Mouse (Mus musculus) megakaryocyte, adult 5-6 weeks (primary cell): ENCODE data around the gene Gm37240. TPM values are rescaled to one million over a fixed set of nuclear protein-coding genes. Genes with fewer than 3 reads are reported as not detected.
"Not testable (repeated sequence)": the region's sequence is repeated elsewhere in the genome, so short reads cannot be mapped to it uniquely, and the experiment has no call there.

Experiments used
- ATAC-seq: 2 replicates; pipeline ENCODE4 v1.8.0; 2016; ENCODE audit warnings: mild to moderate bottlenecking, inconsistent platforms; ENCODE audit not compliant: poor library complexity, severe bottlenecking
- total RNA-seq, 2 experiments: library from RNA; stranded (forward) in 1 of 2; stranded (reverse) in 1 of 2; fragments of 153-499, 151-499 nt in 1 of 2; fragments of 221-1000, 200-1000 nt in 1 of 2; gene quantifications; 2 replicates each; pipeline versions ENCODE4 v1.2.3 to v1.2.4; 2015 to 2017

The Gm37240 gene
- total RNA-seq, 2 experiments from 2014 or later: 0.07 to 0.15 TPM

DNA sequence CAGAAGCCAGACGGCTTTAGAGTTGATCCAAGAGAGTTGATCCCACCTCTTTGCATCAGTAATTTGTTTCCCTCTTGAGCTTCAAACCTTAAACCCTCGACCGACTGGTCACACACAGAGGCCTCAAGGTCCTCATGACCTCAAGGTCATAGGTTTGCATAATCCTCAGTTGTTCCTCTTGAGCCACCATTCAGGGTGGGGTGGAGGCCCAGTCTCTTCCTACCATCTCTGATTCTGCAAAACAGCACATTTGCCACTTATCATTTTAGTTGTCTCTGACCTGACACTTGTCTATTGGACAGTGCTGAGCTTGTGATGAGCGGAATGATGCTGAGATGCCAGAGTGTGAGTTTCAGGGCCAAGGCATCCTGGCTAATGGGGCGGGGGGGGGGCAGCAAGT, 1211.6 kb downstream of the Gm37240 start:
- peak; percentile 72 for ATAC-seq

DNA sequence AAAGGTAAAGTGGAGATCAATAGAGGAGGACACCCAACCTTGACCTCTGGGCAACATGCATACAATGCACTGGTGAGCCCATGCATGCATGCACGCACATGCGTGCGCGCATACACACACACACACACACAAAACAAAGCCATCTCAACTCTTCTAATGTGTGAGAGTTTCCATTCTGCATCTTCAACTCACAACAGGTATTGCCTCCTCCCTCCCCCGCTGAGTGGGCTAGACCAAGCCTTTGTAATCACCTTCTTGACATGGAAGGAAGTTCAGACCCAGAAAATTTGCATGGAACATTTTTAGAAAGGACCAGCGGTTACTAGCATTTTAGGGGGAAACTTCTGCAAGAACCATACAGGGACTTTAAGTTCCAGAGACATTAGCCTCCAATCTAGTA, 1213.8 kb downstream of the Gm37240 start:
- no peak for ATAC-seq

DNA sequence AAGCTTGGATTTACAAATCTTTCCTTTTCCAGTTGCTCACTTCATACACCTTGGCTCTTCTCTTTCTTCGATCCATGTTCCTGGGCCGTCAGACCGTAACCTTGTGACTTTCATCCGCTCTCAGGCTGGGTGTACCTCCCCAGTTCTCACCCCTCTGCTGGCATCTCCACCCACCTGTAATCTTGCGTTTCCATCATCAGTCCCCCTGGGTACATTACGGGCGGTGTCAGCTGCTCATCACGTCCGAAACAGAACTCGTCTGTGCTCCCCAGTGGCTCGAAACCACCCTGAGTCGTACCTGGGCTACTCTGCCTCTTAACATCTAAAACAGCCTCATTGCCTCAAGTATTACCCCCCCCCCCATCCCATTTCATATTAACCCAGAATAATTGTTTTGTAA, 1215.2 kb downstream of the Gm37240 start:
- no peak for ATAC-seq

DNA sequence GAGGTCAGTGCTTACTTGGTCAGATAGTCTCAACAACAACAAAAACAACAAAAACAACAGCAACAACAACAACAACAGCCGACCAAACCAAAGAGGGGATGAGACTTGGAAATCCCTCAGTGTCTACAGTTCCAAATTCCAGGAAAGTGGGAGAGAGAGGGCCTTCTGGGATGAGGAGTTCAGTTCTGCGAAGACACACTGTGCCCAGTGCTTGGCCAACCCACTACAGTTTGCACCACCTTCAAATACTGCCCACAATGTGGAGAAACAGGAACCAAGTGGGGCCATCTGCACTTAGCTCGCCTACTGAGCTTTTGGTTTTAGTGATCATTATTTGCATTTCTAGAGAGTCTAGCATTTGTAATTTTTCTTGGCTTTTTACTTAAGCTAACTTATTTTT, 1218.4 kb downstream of the Gm37240 start:
- ATAC-seq: peak; percentile 68

DNA sequence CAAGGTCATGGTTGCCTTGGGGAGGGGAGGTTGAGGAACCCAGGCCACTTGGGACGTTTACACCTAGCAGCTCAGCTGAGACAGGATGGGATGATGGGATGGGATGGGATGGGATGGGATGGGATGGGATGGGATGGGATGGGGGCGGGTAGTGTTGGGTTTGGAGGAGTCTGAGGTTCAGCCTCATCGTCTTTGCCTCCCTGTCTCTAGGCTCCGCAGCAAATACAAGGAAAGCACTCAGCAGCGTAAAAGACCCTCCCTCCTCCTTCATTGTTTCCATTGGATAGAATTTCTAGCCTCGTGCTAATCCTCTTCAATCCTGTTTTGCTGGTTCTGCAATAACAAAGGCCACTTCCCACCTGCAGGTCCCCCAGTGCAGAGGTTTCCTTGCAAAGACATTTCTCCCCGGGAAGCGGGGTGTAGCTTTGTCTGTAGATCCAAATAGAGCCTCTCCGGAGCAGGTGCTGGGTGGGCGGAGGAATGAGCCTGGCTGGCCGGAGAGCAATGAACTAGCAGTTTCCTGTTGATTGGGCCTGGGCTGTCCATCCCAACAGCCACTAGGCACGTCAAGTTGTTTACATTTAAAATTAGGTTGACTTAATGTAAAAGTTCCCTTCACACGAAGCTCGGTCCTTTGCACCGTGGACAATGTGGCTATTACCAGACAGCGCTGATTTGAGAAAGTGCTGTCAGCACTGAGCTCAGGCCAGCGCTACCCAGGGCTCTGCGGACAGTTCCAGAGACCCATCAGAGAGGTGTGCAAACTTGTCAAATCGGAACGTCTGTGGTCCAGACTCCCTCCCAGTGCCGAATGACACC, 1221.9 kb downstream of the Gm37240 start:
- ATAC-seq: peak; percentile 19

DNA sequence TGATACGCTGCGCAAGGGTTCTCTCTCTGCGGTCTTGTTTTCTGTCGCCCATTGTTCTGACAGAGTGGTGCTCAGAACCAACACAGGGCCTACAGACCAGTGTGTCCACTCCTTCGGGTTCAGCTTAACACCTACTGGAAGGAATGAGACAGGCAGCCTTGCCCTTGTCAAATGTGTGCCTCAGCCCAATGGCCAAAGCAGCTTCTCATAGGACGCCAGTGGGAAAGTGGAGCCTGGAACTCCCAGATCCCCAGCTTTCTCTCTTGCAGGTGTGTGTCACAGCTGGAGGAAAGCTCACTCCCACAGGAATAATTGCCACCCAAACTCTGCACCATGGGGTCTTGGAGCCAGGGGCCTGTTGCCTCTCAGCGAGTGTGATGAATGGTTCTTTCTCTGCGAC, 1222.6 kb downstream of the Gm37240 start:
- ATAC-seq: no peak

DNA sequence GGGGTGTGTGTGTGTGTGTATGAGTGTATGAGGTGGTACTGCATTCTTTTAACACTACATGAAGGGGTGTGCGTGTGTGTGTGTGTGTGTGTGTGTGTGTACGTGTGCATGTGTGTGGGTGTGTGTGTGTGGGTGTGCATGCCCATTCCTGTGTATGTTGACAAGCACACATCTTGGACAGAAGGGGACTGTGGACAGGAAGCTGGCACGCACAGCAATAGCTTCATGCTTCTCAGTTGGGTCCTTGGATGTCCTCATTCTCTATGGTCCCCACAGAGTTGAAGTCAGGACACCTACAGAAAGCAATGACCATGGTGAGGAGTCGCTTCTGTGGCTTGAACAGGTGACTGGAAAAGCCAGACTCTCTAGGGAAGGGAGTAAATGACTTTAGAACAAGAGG, 1223.5 kb downstream of the Gm37240 start:
- ATAC-seq: no peak

DNA sequence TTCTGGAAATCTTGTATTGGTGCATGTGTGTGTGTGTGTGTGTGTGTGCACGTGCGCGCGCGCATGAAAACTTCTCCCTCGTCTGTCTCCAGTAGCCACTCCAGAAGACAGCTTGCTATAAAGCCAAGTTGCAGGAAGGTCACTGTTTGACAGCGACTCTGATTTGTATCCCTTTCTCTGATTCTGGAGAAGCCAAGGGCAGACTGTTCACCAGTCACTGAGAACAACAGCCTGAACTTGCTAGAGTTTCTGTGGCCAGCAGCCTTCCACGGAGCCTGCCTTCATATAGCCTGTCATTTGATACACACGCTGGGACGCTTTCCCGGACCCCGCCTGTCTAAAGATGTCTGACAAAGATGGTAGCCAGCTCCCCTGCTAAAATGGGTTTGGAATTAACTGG, 1224.2 kb downstream of the Gm37240 start:
- no peak for ATAC-seq

DNA sequence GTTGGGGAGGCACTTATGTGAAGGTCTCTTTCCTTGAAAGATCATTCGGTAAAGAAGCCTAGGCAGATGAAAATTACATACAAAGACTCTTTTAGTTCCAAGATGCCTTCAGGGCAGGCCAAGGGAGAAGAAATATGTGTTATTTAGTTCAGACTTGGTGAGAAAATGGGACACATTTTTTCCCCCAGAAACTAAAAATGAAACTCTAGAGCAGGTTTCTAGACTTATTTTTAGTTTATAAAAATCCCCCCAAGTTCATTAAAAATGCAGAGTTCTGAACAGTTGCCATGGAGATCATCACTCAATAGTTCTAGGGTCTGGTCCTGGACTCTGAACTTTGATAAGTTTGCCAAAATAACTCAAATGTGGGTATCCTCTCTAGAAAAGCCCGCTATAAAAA, 1226.9 kb downstream of the Gm37240 start:
- no peak for ATAC-seq

DNA sequence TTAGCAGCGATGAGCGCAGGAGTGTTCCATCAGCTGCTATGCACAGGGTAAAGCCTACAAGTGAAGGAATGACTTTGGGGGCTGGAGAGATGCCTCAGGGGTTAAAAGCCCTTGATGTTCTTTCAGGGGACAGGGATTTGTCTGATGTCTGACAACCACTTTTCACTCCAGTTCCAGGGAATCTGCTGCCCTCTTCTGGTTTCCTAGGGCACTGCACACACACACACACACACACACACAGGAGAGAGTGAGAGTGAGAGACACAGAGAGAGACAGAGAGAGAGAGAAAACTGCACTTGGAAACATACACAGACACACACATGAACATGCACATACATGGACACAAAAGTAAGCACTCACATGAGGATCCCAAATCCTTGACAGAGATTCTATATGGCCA, 1228.4 kb downstream of the Gm37240 start:
- no peak for ATAC-seq

DNA sequence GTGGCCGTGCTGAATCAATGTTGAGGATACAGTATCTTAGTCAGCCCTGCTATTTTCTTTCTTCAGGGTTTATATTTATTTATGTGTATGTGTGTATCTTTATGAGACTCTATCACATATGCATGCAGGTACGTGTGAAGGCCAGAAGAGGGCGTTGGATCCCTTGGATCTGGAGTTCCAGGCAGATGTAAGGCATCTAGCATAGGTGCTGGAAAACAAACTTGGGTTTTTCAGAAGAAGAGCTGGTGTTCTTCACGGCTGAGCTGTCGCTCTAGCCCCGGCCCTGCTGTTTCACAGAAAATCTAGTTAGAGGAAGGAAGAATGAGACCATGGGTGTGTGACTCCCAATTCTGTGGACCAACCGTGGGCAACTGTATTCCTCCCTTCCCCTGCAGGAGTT, 1229.3 kb downstream of the Gm37240 start:
- ATAC-seq: no peak

DNA sequence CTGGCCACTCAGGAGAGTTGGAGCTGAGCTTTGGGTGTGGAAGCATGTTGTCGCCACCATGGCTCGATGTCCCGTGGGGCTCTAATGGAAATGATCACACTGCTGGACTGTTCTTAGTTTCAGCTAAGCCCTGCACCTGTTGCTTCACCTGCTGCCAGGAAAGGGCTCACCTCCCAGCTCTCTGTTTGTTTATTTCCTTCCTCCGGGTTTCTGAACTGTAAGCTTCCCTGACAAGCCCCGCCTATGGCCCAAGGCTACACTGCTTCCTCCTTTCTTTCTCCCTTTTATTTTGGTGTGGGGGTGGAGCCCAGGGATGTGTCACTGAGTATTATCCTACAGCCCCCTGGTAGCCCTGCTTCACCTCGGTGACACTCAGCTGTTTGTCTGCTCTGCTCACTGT, 1230.1 kb downstream of the Gm37240 start:
- peak; percentile 65 for ATAC-seq

DNA sequence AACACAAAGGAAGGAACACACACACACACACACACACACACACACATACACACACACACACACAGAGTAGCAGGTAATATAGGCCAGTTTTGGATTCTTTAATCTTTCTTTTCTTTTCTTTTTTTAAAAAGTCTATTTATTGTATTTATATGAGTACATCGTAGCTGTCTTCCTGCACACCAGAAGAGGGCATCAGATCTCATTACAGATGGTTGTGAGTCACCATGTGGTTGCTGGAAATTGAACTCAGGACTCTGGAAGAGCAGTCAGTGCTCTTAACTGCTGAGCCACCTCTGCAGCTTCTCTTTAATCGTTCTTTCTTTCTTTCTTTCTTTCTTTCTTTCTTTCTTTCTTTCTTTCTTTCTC, 1231.5 kb downstream of the Gm37240 start:
- not testable (repeated sequence) for ATAC-seq

DNA sequence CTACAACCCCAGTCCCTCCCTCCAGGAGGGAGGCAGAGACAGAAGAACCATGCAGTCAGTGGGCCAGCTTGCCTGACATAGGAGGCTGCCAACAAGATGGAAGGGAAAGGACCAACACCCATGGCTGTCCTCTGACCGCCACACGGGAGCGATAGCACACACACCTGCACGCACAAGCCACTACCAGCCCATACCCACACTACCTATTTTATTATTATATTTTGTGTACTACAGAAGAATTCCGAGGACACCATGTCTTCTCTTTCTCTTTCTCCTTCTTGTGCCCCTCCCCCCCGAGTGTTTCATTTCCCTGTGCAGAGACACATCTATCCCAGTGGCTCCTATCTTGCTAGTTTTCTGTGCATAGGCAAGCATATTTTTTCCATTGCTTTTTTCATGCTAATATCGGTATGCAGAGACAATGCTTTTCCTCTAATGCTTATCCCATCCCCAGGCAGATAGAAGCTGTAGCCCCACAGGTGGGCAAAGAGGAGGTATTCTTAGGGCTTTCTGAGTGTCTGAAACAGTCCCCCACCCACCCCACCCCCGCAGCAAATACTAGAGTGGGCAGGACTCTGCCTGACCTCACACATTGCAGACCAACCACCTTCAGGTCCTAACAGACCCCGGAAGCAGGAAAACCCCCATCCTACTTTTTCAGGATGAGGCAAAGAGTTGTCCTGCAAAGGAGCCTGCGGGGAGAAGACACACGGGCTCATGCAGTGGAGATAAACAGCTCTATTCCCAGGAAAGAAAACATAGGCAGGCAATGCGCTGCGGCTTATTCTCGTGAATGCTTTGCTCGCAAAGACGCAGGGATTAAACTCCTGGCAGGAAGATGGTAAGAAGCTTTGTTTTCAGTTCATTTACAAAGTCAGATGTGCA, 1232.2 kb downstream of the Gm37240 start:
- no peak for ATAC-seq

DNA sequence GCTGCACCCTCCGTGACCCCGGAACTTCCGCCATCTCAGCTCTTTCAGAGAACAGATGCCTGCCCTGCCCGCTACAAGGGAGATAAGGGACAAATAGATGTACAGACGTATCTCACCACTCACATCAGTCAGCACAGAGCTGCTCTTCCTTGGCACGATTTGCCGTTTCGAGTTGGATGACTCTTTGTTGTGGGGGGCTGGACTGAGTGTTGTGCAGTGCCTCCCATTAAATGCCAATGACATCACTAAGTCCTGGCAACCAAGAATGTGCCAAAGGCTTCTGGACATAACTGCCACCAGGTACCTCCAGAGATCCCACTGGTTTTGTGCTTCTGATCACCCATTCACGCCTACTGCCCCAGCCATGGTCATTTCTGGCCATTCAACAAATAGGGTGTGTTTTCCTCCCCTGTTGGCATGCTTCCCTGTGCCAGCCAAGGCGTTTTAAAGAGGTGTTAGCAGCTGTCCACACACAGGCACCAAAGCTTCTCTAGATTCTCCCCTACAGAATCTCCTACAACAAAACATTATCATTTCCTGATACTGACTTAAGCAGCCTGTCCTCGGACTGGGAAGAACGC, 1233.0 kb downstream of the Gm37240 start:
- peak; percentile 78 for ATAC-seq

DNA sequence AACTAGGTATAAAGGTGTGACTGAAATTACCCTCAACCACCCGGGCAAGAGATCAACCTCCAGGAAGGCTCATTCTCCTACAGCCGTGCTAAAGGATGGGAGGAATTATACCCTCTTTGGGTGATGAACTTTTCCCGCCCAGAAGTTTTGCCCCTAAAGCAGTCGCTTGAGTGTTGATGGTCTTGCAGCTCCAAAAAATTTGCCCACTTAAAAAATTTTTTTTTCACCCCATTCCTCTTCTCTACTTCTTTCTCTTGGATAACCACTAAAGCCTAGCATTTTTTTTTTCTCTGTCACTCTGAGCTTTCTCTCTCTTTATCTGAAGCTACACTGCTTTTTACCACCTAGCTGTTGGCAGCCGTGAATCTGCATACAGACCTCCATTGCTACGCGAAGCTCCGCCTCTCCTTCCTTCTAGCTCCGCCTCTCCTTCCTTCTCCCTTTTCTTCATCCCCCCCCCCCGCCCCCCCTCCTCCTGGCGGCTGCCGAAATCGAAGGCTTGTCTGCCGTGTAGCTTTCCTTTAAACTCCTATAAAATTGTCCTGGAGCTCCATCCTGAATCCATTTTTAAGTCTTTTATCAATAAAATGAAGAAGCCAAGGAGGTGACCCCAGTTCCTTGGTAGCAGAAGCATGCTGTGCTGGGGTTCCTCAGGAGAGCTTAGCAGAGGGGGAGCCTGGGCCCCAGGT, 1233.6 kb downstream of the Gm37240 start:
- peak; percentile 47 for ATAC-seq

DNA sequence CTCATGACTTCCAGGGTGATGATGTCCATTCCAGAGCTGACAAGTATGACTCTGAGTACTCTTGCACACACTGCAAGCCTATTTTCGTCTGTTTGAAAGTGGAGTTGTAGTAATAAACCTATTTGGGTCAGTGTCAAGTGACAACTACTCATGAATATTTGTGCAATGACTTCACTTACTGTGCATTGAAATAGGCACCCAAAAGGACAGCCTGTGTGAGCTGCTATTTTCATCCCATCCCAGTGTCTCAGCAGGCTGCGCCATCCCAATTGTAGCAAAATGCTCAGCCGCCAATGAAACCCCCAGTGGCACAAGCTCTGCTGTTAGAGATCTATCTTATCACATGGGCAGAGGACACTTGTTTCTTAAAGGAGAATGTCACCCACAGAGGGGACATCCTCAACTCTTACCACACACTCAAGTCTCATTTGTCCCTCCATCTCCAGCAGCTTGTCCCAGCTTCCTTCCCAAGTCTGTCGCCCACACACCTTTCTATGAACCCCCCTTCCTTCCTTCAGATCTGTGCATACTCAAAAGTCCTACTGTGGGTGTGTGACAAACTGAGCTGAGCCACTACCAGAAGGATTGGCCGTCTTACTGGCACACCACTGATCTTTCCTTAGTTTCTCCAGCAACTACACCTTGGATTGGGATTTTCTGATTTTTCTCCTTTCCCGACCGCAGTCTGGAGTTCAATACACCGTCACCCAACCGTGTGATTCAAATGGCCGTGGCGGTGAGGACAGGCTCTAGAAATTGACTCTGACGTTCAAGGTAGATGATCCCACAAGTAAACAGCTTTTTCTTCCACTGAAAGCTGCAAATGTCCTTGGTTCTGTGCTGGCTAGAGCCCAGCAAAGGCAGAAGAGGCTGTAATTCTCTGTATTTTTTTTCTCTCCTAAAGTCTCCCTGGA, 1234.4 kb downstream of the Gm37240 start:
- no peak for ATAC-seq

DNA sequence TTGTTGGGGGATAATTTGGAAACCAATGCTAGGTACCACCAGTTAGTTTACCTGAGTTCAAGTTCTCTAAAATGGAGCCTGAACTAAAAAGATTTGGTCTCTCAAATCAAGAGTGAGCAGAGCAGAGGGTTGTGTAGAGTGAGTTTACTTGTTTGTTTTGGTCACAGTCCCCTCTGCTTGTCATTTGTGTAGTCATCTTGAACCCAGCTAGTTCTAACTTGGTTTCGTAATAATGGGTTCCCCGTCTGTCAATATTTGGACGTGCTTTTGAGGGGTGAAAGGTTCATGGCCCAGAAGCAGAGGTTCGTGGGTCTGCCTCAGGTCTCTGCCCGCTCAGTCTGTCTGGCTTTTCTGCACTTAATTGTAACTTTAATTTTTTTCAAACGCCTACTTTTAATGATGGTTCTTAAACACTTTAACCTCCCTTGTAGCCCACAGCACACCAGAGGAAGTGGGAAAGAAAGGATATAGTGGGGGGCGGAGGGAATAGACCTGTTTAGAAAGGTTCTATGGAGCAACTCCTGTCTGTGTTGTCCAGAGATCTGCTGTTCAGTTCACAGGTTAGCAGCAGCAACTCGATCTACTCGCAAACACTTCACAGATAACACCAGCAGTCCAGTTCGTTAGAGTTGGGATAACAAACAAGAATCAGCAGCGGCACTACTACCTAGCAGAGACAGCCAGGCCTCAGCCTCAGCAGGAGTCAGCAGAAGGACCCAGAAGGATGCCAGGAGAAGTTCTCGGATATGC, 1237.6 kb downstream of the Gm37240 start:
- ATAC-seq: no peak

DNA sequence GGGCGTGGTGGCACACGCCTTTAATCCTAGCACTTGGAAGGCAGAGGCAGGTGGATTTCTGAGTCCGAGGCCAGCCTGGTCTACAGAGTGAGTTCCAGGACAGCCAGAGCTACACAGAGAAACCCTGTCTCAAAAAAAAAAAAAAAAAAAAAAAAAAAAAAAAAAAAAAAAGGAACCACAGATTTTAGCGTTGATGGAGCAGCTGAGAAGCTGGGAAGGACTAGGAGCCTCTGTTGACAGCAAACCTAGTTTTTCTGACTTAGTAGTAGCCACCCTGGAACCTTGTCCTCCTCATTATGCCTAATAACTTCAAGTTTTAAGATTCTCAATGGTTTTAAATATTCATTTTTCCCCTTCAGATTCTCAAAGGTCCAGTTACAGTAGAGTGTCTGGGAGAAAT, 1239.2 kb downstream of the Gm37240 start:
- ATAC-seq: not testable (repeated sequence)
